Mouse (Mus musculus): ENCODE measurements around the gene Arsb. TPM values are rescaled to one million over a fixed set of nuclear protein-coding genes. Genes with fewer than 3 reads are reported as not detected.
"Not testable (repeated sequence)": the region's sequence is repeated elsewhere in the genome, so short reads cannot be mapped to it uniquely, and the experiment has no call there.

Arsb gene
- polyA plus RNA-seq, 1 experiment from 2014 or later: 7.6 TPM

DNA sequence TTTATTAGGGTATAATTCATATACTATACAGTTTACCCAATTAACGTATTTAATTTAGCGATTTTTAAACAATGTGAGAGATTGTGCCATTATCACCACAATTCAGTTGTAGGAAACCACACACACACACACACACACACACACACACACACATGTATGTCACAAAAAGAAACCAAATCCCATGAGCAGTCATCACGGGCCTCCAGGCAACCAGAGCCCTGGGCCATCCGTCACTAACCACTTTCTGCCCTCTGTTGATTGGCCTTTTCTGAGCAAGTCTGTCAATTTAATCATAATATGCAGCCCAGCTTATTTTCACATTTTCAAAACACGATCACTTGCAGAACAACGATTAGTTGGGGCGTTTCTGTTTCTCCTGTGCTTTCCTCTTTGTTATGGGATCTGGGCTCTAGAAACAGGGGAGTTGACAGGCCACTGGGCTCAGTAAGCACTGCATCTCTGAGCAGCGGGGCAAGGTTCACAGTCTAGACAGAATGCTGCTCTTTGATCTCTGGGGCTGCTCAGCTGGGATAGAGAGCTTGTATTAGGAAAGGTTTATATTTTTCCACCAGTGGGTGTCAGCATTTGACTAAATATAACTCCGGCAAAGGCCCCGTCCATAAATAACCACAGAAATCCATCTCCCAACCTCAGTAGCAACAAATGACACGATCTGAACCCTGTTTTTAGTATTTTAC, 21.7 kb downstream of the Arsb start:
- no peak overlapping the region for H3K9ac ChIP-seq
- no peak overlapping the region for H3K4me3 ChIP-seq
- no peak overlapping the region for H3K4me2 ChIP-seq
- ATAC-seq (ENCODE audit: insufficient number of reproducible peaks, low FRiP score): no peak
- WGBS: 47% methylated on average over 11 of the region's 11 CpGs
- peaks cover 13% of the 10 kb centered on the region; the same call in 1 of the 2 replicates for H3K4me1 ChIP-seq (replicated peaks)
- H3K27ac ChIP-seq (ENCODE audit: poor library complexity, severe bottlenecking): no peak overlapping the region
- no peaks in the 10 kb centered on the region for H3K36me3 ChIP-seq
- 0 out of 2 replicates have a peak, but pooled peaks cover under 1% of the 10 kb centered on the region for H3K9me3 ChIP-seq (replicated peaks)
- no peaks in the 10 kb centered on the region for H3K27me3 ChIP-seq (replicated peaks)

- no peak for ATAC-seq (ENCODE audit: insufficient number of reproducible peaks, low FRiP score)
- H3K4me1 ChIP-seq (replicated peaks): peaks cover 13% of the 10 kb centered on the region; the same call in 1 of the 2 replicates
Measured at GRCm38 (mm10) chr13:93793643-93794182, 22.3 kb downstream of the Arsb start.

GRCm38 (mm10) chr13:93797011-93797600, 25.7 kb downstream of the Arsb start:
- Histone ChIP-seq H3K27me3 (replicated peaks) (no peaks in the 10 kb centered on the region), H3K4me1 (replicated peaks) (peaks cover 15% of the 10 kb centered on the region; the same call in 1 of the 2 replicates), H3K4me3 (no peak overlapping the region), H3K4me2 (no peak overlapping the region), H3K36me3 (no peaks in the 10 kb centered on the region), H3K9ac (no peak overlapping the region), H3K9me3 (replicated peaks) (0 out of 2 replicates have a peak, but pooled peaks cover 3% of the 10 kb centered on the region), H3K27ac (ENCODE audit: poor library complexity, severe bottlenecking) (no peak overlapping the region)
- WGBS: 44% methylated on average over 5 of the region's 5 CpGs
- no peak for ATAC-seq (ENCODE audit: insufficient number of reproducible peaks, low FRiP score)

More at GRCm38 (mm10) chr13:93793643-93794182, 22.3 kb downstream of the Arsb start:
- Histone ChIP-seq H3K27ac (ENCODE audit: poor library complexity, severe bottlenecking) (no peak overlapping the region), H3K9me3 (replicated peaks) (0 out of 2 replicates have a peak, but pooled peaks cover 3% of the 10 kb centered on the region), H3K4me2 (no peak overlapping the region), H3K36me3 (no peaks in the 10 kb centered on the region), H3K9ac (no peak overlapping the region), H3K27me3 (replicated peaks) (no peaks in the 10 kb centered on the region), H3K4me3 (no peak overlapping the region)
- WGBS: 77% methylated on average over 10 of the region's 10 CpGs

DNA sequence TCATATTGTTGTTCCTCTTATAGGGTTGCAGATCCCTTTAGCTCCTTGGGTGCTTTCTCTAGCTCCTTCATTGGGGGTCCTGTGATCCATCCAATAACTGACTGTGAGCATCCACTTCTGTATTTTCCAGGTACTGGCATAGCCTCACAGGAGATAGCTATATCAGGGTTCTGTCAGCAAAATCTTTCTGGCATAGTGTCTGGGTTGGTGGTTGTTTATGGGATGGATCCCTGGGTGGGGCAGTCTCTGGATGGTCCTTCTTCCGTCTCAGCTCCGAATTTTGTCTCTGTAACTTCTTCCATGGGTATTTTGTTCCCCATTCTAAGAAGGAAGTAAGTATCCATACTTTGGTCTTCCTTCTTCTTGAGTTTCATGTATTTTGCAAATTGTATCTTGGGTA, 38.9 kb downstream of the Arsb start:
- H3K4me1 ChIP-seq (replicated peaks); H3K4me2 ChIP-seq; H3K9me3 ChIP-seq (replicated peaks); ATAC-seq (ENCODE audit: insufficient number of reproducible peaks, low FRiP score); H3K27ac ChIP-seq (ENCODE audit: poor library complexity, severe bottlenecking); H3K9ac ChIP-seq; H3K27me3 ChIP-seq (replicated peaks); H3K4me3 ChIP-seq; H3K36me3 ChIP-seq: not testable (repeated sequence)
- 86% methylated on average over 2 of the region's 2 CpGs for WGBS

GRCm38 (mm10) chr13:93814081-93814480, 42.7 kb downstream of the Arsb start:
- no peak overlapping the region for H3K27ac ChIP-seq (ENCODE audit: poor library complexity, severe bottlenecking)
- WGBS: 87% methylated on average over 6 of the region's 6 CpGs
- no peak overlapping the region for H3K4me2 ChIP-seq
- no peaks in the 10 kb centered on the region for H3K27me3 ChIP-seq (replicated peaks)
- peaks cover 4% of the 10 kb centered on the region; the same call in 1 of the 2 replicates for H3K4me1 ChIP-seq (replicated peaks)
- no peak overlapping the region for H3K4me3 ChIP-seq
- no peaks in the 10 kb centered on the region for H3K36me3 ChIP-seq
- H3K9ac ChIP-seq: no peak overlapping the region
- no peak for ATAC-seq (ENCODE audit: insufficient number of reproducible peaks, low FRiP score)
- no peaks in the 10 kb centered on the region for H3K9me3 ChIP-seq (replicated peaks)

DNA sequence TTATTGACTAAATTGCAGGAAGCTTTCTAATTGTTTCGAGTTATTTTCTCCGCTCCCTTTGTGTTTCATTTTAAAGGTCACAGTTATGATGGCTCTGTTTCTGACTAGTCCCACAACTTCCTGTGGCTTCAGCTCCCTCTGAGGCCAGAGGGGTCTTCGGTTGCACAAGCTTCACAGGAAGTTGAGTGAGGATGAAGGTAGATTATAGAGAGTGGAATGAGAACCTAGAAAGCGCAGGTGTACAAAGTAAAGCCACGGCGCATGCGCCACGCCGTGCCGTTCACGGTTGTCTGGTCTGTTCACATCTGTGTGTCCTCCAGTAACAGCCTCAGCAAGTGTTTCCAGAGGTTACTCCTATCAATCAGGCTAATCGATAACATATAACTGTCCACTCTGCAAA, 43.2 kb downstream of the Arsb start:
- Histone ChIP-seq H3K36me3 (0 out of 2 replicates have a peak, but pooled peaks cover 2% of the 10 kb centered on the region), H3K4me2 (no peak overlapping the region), H3K9me3 (replicated peaks) (peaks cover 3% of the 10 kb centered on the region; the same call in 1 of the 2 replicates), H3K27me3 (replicated peaks) (no peaks in the 10 kb centered on the region), H3K27ac (ENCODE audit: poor library complexity, severe bottlenecking) (no peak overlapping the region), H3K4me3 (no peak overlapping the region), H3K4me1 (replicated peaks) (peaks cover 4% of the 10 kb centered on the region; the same call in 1 of the 2 replicates), H3K9ac (no peak overlapping the region)
- 92% methylated on average over 12 of the region's 12 CpGs for WGBS
- ATAC-seq (ENCODE audit: insufficient number of reproducible peaks, low FRiP score): no peak

- H3K4me2 ChIP-seq: no peak overlapping the region
- H3K36me3 ChIP-seq: 0 out of 2 replicates have a peak, but pooled peaks cover 2% of the 10 kb centered on the region
- peaks cover 4% of the 10 kb centered on the region; the same call in 1 of the 2 replicates for H3K4me1 ChIP-seq (replicated peaks)
- H3K9ac ChIP-seq: no peak overlapping the region
- H3K4me3 ChIP-seq: no peak overlapping the region
- WGBS: 79% methylated on average over 11 of the region's 11 CpGs
- H3K9me3 ChIP-seq (replicated peaks): peaks cover 3% of the 10 kb centered on the region; the same call in 1 of the 2 replicates
- no peak for ATAC-seq (ENCODE audit: insufficient number of reproducible peaks, low FRiP score)
- H3K27me3 ChIP-seq (replicated peaks): no peaks in the 10 kb centered on the region
- no peak overlapping the region for H3K27ac ChIP-seq (ENCODE audit: poor library complexity, severe bottlenecking)
Measured at GRCm38 (mm10) chr13:93815128-93815527, 43.7 kb downstream of the Arsb start.

- H3K9me3 ChIP-seq (replicated peaks): peaks cover 3% of the 10 kb centered on the region; the same call in 1 of the 2 replicates
- H3K4me3 ChIP-seq: no peak overlapping the region
- H3K27me3 ChIP-seq (replicated peaks): no peaks in the 10 kb centered on the region
- no peak overlapping the region for H3K4me2 ChIP-seq
- peaks cover 4% of the 10 kb centered on the region; the same call in 1 of the 2 replicates for H3K4me1 ChIP-seq (replicated peaks)
- 0 out of 2 replicates have a peak, but pooled peaks cover 2% of the 10 kb centered on the region for H3K36me3 ChIP-seq
- WGBS: 83% methylated on average over 2 of the region's 2 CpGs
- no peak overlapping the region for H3K9ac ChIP-seq
- ATAC-seq (ENCODE audit: insufficient number of reproducible peaks, low FRiP score): no peak
- no peak overlapping the region for H3K27ac ChIP-seq (ENCODE audit: poor library complexity, severe bottlenecking)
Measured at GRCm38 (mm10) chr13:93816127-93816526, 44.7 kb downstream of the Arsb start.

DNA sequence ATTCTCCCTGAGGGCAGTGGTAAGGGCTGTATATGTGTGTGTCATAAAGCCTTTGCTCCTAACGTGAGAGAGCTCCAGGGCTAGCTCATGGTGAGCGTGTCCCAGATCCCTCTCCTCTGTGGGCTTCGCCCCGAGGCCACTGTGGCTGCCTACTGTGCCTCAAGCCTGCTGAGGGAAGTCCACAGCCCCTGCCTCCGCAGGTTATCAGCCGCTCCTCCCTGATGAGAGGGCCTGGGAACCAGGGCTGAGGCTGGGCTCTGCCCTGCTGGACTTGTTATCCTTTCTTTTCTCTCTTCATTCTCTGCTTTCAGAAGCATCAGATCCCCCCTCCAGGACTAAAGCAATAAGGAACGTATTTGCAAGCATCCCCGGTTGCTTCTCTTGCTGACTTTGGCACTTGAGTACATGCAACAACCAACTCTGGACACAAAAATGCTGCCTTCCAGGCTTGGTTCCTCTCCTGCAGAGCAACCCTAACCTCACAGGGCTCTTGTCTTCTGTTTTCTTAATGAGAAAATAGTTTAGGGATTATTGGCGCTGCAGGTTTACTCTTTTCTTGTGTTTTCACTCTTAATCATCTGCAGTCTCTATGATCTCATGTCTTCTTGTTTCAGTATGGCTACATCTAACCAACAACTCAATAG, 45.4 kb downstream of the Arsb start:
- Histone ChIP-seq H3K9me3 (replicated peaks) (peaks cover 3% of the 10 kb centered on the region; the same call in 1 of the 2 replicates), H3K4me2 (no peak overlapping the region), H3K4me3 (no peak overlapping the region), H3K36me3 (0 out of 2 replicates have a peak, but pooled peaks cover 2% of the 10 kb centered on the region), H3K4me1 (replicated peaks) (peaks cover 7% of the 10 kb centered on the region), H3K27ac (ENCODE audit: poor library complexity, severe bottlenecking) (no peak overlapping the region), H3K27me3 (replicated peaks) (no peaks in the 10 kb centered on the region), H3K9ac (no peak overlapping the region)
- 52% methylated on average over 9 of the region's 9 CpGs for WGBS
- no peak for ATAC-seq (ENCODE audit: insufficient number of reproducible peaks, low FRiP score)

DNA sequence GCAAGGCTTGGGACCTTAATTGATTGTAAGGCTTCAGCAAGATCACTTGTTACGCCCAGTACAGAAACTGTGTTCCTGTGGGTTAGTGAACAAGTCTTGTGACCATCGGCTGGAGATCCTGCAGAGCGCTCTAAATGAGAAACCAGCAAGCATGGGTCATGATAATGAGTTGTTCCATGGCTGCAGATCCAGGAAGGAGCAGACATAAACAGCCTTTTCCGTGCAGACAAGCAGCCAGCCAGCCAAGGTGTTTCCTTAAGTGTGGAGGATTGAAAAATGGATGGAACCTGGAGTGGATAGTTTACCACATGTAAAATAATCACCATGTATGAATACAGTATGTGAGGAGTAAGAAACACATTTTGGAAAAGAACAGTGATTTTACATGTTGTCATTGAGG, 48.7 kb downstream of the Arsb start:
- H3K27me3 ChIP-seq (replicated peaks): no peaks in the 10 kb centered on the region
- peaks cover 11% of the 10 kb centered on the region for H3K4me1 ChIP-seq (replicated peaks)
- H3K4me3 ChIP-seq: no peak overlapping the region
- H3K9ac ChIP-seq: no peak overlapping the region
- 0 out of 2 replicates have a peak, but pooled peaks cover 2% of the 10 kb centered on the region for H3K36me3 ChIP-seq
- H3K27ac ChIP-seq (ENCODE audit: poor library complexity, severe bottlenecking): no peak overlapping the region
- 79% methylated on average over 4 of the region's 4 CpGs for WGBS
- no peak overlapping the region for H3K4me2 ChIP-seq
- no peak for ATAC-seq (ENCODE audit: insufficient number of reproducible peaks, low FRiP score)
- peaks cover 3% of the 10 kb centered on the region; the same call in 1 of the 2 replicates for H3K9me3 ChIP-seq (replicated peaks)

Measured in heart, embryonic 12.5 days (tissue).